Mouse (Mus musculus) adrenal gland, adult 18-20 months (tissue): ENCODE results near the gene Robo2. TPM values are rescaled to one million over a fixed set of nuclear protein-coding genes. Genes with fewer than 3 reads are reported as not detected.

Experiments used
- DNase-seq, 2 experiments: peaks; one replicate each; pipeline ENCODE4 v3.0.0; 2021 to 2022; ENCODE audit warnings: low spot score in 2 of 2
- total RNA-seq, 2 experiments: library from RNA; stranded (reverse); gene quantifications; 1 replicate in 1 of 2; 2 replicates in 1 of 2; pipeline ENCODE4 v1.2.3; 2021

Robo2 gene
- total RNA-seq, 2 experiments from 2014 or later, result 3.8 to 4.1 TPM

DNA sequence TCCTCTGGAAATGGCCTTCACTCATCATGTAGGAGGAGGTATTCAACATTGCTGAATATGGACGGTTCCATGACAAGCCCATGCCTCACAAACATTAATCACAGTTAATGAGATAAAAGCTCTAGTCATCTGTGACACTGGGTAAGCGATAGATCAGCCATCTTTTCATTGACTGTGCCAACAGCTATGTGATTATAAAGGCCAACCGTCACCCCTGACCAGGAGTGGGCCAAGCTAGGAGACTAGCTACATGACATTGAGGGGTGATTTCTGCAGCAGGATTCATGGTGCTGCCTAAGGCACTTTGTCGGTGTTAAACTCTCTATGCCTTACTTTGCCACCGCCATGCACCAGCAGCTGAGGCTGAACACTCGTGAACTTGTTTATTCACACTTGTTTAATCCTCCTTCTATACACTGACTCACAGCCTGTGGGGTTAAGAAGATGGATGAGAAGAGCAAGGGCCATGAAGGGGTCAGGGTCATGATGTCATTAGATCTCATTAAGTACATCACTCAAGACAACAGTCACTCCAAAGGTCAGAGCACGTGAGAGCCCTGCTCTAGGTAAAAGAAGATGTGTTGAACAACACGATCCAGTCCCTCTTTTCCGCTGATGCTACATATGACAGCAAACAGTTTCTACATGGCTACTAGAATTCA is 72.5 kb downstream of the Robo2 start:
- no peak for DNase-seq

- DNase-seq, result no peak
Observed at GRCm38 (mm10) chr16:74321666-74322371, 89.8 kb downstream of the Robo2 start.

GRCm38 (mm10) chr16:74316150-74316549 is 95.5 kb downstream of the Robo2 start:
- no peak for DNase-seq

- DNase-seq, result no peak
Observed at GRCm38 (mm10) chr16:74313222-74313621, 98.4 kb downstream of the Robo2 start.

DNA sequence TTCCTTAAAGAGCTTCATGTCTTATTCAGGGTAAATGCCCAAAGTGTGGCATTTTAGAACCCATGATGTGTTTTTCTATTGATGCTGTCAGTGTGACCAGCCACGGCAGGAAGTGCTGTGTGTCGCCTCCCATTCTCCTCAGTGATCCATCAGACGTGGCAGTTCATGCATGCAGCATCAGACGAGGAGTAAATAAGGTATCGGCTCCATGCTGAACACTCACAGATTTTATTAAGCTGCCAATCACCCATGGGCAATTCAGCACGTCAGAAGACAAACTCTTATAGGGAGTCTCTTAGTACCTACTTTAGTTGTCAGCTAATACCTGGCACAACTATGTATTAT is 104.1 kb downstream of the Robo2 start:
- DNase-seq, result no peak

GRCm38 (mm10) chr16:74306876-74307542 is 104.6 kb downstream of the Robo2 start:
- no peak for DNase-seq

GRCm38 (mm10) chr16:74287878-74288277 is 123.7 kb downstream of the Robo2 start:
- no peak for DNase-seq

DNA sequence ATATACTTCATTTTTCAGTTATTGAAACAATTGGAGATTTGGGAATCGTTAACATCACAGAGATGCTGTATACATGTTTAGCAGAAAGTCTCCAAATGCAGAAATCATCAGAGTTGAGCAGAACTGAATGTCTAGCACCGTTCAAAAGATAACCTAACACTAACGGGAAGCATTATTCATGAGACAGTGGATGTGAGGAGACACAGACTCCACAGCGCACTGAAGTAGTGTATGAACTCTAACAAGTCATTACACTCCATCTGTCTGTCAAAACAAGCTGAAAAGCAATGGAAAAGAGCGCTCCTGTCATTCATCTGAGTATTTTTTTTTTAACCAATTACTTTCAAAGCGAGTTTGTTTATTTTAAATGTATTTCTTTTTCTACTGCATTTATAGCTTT is 129.1 kb downstream of the Robo2 start:
- no peak for DNase-seq

DNA sequence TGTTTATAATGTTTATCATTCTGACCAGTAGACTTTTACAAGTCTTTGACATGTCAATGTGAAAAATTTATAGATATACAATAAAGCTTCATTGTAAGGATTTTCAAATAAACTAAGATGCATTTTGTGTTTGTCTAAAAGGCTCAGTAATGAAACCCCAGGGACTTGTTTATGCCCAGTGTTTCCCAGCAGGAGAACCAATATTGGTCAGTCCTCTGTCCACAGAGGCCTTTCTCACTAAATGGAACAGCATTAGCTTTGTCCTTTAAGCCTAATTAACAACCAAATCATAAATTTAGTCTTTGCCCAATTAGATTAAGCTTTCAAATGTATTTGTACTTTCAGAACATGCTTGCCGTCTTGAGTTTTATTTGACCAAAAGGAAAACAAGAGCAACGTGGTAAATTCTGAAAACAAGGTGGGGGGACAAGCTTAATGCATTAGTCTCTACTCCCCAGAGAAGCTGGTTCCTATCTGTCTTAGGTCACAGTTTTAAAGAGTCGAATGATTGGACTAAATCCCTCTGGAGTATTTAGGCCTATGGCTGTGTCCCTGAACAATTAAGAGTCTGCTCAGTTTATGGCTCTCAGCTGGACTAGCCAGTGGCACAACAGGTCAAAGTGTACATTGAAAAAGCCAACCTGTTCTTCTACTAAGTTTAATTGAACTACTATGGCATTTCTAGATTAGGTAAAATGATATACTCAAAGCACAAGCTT is 134.6 kb downstream of the Robo2 start:
- DNase-seq, result no peak

GRCm38 (mm10) chr16:74274596-74274995 is 137.0 kb downstream of the Robo2 start:
- DNase-seq, result no peak

DNA sequence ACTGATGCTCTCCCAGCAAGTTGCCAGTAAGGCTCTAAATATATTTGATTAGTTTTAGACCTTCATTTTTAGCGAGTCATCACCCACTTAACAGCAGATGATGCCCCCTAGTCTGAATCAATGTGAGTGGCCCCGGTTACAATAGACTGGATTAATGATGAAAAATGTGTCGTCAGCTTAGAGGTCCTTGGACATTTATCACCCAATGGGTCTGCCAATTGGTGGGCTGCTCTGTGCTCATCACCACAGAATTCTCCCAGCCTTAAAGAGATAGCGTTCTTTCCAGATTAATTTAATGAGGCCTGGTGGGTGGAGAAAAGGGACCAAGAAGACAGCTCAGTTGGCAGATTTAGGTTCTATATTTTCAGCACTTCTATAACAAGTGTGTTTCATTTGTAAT is 138.6 kb downstream of the Robo2 start:
- DNase-seq, result no peak

DNA sequence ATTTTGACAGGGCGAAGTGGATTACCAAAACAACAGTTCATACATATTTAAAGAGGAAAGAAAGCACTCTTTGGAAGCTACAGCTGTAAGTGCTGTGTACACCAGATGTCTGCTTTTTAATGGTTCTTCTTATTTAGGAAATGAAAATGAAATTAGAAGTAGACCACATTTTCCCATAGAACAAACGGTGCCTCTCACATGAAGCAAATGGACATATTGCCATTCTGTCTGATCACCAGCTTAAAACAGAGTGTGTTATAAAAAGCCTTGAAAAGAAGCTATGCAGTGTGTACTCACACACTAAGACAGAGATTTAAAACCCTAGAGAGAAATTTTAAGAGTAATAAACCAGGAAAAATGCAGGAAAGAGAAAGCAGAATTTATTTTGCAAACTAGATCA is 153.4 kb downstream of the Robo2 start:
- no peak for DNase-seq

DNA sequence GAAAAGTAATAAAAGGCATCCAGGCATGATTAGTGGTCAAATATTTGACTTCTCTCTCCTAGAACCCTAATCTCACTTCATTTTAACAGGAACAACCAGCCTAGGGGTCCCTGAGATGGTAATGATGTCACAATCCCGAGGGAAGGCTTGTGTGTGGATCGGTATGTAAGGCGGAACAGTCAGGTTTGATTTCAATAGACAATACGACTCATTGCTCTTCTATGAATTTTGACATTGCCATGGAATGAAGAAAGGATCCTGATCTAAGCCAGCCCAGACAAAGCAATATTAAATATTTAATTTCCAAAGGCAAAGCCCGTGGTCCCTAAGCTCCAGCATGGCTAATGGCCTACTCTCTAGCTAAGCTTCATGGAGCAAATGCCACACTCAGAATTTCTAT is 167.2 kb downstream of the Robo2 start:
- no peak for DNase-seq

- DNase-seq, result no peak
Observed at GRCm38 (mm10) chr16:74241534-74241933, 170.1 kb downstream of the Robo2 start.

DNA sequence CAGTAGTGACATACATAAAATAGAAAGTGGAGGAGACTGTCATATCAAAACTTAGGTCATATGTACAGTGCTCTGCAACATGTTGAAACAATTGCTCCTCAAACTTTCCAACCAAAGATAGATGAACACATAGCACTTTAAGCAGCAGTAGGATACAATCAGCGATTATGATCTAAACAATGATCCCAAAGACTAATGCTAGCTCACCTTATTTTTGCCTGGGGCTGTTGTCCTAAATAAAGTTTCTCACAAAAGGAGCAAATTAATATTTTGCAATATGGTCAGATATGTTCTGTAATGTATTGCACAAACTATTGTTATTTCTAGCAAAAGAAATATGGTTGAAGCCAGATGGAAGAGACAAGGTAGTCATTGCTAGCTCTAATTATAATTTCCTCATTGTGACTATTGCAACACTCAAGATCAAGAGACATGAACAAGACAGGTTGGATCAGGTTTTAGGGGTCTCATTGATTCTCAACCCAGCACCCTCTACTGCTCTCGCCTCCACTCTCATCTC is 174.2 kb downstream of the Robo2 start:
- DNase-seq, result no peak

DNA sequence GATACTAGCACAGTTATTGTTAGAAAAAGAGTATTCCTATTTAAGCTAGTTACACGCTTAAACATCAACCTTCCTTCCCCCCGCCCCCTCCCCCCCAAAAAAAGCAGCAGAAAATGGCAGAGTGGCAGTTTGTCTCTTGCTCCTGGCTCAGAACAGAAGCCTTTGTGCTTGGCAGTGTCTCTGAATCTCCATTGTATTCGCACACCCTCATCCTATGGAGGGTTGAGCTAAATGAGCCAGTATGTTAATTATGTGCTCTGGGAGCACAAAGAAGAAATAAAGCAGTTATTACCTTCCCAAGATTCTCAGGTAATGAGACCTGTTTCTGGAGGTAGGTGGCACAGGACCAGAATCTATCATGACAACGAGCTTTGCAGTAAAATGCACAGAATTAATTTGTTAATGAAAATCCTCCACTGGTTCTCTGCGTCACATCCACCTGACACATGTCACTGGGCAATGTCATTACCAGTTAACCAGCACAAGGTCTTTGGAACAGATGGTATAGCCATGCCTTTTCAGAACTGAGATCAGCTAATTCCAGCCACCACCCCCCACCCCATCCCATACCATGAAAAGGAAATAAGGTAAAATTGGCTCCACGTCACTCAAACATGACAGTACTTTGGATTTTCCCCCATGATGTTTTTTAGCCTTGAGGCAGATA is 177.1 kb downstream of the Robo2 start:
- DNase-seq, result no peak

DNA sequence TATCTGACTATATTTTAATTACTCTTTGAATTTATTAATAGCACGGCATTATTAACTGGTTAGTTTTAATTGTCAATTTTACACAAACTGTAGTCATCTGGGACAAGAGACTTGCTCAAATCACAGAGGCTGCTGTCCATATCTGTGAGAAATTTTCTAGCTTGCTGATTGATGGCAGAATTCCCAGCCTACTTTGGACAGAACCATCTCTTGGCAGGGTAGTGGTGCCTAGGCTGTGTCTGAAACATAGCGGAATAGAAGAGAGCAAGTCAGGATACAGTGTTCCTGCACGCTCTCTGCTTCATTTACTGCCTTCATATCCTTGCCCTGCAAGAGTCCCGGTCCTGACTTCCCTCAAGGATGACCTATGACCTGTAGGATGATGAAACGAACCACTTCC is 178.0 kb downstream of the Robo2 start:
- no peak for DNase-seq

DNA sequence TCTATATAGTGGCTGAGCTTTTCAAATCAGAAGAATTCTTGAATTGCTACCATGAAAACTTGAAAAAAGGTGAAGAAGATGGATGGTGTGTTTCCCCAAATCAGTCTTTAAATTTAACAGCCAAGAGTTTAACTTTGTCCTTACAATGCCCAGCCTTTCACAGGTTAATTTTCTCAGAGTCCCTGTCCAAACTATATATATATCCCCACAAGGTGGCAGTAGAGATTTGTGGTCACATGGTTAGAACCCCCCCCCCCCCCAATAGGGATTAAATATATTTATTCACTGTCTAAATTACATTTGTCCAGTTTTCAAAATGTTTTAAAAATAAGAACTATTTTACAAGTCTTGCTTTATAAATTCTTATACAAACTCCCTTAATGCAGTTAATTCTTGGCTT is 184.3 kb downstream of the Robo2 start:
- no peak for DNase-seq

DNA sequence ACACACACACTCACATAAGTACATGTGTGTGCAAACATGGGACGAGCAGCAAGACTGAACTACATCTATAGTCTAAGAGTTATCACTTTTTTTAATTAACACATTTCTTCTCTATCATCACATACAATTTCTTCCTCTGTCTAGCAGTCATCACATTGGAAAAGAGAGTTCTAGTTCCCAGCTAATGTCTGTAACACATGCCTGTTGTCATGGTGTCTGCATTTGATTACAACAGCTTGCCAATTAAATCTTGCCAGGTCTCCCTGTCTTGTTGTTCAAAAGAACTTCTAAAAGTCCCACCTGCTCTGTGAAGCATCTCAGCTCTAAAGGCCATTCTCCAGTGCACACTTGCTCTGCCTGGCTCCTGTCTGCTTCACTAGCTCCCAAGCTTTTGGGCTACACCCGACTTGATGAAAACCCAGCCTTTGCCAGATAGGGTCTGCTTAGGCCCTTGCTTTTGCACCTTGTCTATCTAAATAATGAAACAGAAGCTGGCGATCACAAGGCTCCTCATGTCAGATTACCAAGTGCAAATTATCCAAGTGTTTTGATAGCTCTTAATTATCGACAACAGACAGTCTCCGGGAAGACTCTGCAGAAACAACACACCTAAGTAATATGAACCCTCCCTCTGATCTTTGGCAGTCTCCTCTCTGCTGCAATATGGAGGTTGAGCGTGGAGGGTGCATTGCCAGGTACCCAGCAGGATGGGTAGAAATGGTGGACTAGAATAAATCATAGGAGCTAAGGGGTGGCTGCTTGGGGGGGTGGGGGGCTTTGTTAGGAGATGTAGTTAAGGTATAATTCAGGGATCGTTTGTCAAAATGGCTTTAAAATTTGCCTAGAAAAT is 186.0 kb downstream of the Robo2 start:
- DNase-seq, result no peak

DNA sequence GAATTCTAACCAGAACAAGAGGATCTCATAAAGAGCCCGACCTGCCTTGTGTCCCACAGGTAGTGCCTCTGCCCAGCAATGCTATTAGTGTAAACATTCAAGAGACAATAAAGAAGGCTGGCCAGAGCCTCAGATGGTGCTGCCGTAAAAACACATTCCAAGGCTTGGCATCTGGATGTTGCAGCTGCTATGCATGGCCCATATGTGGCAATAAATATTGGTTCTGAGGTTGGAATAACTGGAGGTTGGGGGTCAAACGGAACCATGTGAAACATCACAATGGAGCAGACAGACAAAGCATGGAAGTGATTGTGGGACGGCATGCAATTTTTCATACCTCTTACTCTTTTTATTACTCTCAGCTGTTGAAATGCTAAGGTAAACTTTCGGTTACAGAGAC is 189.1 kb downstream of the Robo2 start:
- no peak for DNase-seq
